Mouse (Mus musculus) cerebellum, adult 2 months (tissue): Measurements from ENCODE around the gene Atg7.

Source experiments
- CTCF ChIP-seq: fragments of 200-500 bp; IDR thresholded peaks from 2 replicates; pipeline ENCODE4 v1.5.1; 2011; ENCODE audit warnings: low read depth, mild to moderate bottlenecking, control low read depth, low read length, moderate library complexity, borderline replicate concordance; ENCODE audit not compliant: insufficient read depth
- POLR2A ChIP-seq: fragments of 200-500 bp; IDR thresholded peaks from 2 replicates; pipeline ENCODE4 v1.6.1; 2011; ENCODE audit warnings: low read length, control low read depth, borderline replicate concordance; ENCODE audit not compliant: insufficient read depth

GRCm38 (mm10) chr6:114715289-114716030, 72.6 kb downstream of the Atg7 start:
- no peak for TF ChIP-seq CTCF
- TF ChIP-seq POLR2A = no peak
